Mouse (Mus musculus) hematopoietic stem cell, adult 5-6 weeks (primary cell): ENCODE results near the gene Ppp6r2. TPM values are rescaled to one million over a fixed set of nuclear protein-coding genes. Genes with fewer than 3 reads are reported as not detected.

Experiments
- ATAC-seq, 2 experiments: fragments of 125-278 bp in 1 of 2; replicated peaks in 1 of 2; 2 replicates each; pipeline ENCODE4 v1.8.0; 2016 to 2017; ENCODE audit warnings: inconsistent platforms in 2 of 2, mild to moderate bottlenecking in 2 of 2, moderate number of reproducible peaks in 2 of 2, low read depth in 1 of 2, moderate TSS enrichment in 1 of 2; ENCODE audit not compliant: low FRiP score in 2 of 2, poor library complexity in 2 of 2, severe bottlenecking in 2 of 2, insufficient read depth in 1 of 2, low TSS enrichment in 1 of 2
- total RNA-seq: library from RNA; stranded (forward); fragments of 172-1452, 232-1000 nt; gene quantifications from 2 replicates; pipeline ENCODE4 v1.2.3, GENCODE M21; 2017

Ppp6r2 gene
- total RNA-seq, result 29.1 and 53.6 TPM in 2 replicates

DNA sequence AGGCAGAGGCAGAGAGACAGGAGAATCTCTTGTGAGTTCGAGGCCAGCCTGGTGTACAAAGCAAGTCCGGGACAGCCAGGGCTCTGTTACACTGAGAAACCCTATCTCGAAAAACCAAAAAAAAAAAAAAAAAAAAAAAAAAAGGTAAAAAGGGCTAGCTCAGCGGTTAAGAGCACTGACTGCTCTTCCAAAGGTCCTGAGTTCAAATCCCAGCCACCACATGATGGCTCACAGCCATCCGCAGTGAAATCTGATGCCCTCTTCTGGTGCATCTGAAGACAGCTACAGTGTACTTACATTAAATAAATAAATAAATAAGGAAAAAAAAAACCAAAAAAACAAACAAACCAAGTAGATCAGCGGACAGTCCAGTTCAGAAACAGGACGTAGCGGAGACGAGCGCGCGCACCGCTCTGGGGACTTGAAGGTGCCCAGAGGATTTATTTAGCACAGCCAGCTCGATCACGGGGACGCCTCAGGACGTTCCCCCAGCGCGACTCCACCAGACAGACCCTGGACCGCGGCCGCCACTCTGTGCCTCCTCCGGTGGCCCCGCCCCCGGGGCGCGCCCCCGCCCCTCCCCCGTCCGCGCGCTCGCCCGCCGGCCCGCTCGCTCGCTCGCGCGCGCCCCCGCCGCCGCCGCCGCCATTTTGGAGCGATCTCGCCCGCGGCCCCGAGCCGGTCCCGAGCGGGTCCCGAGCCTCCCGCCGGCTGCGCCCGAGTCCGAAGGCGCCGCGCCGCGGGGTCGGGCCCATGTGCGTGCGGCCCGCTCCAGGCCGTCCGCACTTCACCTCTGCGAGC is at the start of gene Ppp6r2:
Gene Ppp6r2, plus strand, starts transcription at position 639 of the 801 bp plus-strand sequence.
- peak; percentile 47 to 57; a peak in 3 of 4 replicates for ATAC-seq

DNA sequence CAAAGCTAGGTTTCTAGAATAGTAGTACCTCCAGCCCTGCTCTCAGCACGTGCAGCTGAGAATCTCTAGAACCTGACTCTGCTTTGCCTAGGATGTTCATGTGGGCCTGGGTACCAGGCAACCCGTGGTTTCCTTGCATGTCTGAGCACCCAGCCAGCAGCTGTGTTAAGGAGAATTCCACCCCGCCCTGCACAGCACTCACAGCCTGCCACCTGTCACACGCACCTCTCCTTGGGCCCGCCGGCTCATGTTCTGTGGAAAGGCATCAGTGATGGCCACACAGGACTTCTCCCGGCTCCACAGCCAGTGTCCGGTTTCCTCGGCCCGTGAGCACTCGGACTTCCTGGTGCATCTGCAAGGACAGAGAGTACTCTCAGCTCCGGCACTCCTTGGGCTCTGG is 45.9 kb upstream of the Ppp6r2 start:
- no peak for ATAC-seq

DNA sequence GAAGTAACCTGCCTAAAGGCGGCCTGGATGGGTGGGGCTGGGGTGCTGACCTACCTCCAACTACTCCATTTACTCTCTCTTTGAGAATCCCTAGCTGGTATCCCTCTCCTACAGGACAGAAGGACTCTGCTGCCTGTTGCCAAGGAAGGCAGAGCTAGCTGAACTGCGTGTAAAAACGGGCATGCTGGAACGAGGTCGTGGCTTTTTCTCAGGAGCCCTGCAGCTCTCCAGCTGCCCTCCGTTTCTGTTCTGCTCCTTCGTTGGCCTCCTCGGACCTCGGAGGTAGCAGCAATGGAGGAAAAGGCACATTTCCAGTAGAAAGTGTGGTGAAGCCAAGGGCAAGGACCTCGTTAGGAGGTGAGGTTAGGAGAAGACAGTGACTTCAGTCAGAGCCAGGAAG is 42.4 kb upstream of the Ppp6r2 start:
- ATAC-seq, result no peak

GRCm38 (mm10) chr15:89169431-89169830 is 41.9 kb upstream of the Ppp6r2 start:
- no peak for ATAC-seq

GRCm38 (mm10) chr15:89170102-89170501 is 41.3 kb upstream of the Ppp6r2 start:
- ATAC-seq, result no peak

DNA sequence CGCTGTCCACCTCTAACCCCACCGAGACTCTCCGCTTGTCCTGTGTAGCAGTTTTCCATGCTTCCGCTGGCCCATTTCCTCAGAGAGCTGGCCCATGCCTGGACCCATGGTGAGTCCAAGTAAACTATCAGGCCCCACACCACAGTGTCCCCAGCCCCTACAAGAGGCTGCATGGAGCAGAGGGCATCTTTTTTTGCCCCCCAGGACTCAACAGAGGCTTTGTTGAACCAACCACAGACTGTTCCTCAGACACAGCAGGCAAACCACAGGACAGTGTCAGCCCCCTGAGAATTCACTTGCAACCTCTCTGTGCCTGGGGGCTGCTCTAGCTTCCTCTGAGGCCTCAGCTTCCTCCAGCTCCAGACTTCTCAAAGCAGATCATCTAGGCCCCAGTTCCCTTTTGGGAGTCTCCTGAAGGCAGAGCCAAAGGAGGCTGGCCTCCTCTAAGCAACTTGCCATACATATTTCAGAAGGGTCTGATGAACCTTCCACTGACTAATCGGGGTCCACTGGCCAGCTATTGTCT is 39.8 kb upstream of the Ppp6r2 start:
- ATAC-seq, result no peak

DNA sequence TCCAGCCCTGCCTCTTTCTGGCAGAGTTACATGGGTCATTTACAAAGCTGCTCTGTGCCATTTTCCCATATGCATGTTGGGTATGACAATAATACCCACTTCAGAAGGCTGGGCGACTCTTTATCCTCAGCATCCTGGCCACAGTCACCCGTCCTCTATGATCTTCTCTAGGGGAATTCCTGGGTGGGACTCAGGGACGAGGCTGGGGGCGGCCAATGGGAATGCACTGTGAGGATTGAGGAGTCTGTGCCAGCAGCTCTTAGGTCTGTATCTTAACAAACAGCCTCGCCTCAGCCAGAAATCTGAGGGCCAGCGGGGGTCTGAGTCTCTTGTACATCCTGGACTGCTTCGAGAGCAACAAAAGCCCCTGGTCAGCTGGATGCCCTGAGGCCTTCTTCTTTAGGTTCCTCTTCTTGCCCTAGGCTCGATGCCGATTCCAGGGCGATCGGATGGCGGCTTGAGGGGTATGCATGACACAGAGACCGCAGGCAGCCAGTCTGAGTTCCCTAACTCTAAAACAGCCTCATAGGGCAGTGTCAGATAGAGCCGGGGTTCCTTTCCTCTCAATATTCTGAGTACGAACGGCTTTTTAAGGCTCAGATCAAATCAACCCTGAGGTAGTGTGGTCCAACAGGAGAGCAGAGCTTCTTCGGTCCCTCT is 38.9 kb upstream of the Ppp6r2 start:
- ATAC-seq, result peak; percentile 43 to 60

DNA sequence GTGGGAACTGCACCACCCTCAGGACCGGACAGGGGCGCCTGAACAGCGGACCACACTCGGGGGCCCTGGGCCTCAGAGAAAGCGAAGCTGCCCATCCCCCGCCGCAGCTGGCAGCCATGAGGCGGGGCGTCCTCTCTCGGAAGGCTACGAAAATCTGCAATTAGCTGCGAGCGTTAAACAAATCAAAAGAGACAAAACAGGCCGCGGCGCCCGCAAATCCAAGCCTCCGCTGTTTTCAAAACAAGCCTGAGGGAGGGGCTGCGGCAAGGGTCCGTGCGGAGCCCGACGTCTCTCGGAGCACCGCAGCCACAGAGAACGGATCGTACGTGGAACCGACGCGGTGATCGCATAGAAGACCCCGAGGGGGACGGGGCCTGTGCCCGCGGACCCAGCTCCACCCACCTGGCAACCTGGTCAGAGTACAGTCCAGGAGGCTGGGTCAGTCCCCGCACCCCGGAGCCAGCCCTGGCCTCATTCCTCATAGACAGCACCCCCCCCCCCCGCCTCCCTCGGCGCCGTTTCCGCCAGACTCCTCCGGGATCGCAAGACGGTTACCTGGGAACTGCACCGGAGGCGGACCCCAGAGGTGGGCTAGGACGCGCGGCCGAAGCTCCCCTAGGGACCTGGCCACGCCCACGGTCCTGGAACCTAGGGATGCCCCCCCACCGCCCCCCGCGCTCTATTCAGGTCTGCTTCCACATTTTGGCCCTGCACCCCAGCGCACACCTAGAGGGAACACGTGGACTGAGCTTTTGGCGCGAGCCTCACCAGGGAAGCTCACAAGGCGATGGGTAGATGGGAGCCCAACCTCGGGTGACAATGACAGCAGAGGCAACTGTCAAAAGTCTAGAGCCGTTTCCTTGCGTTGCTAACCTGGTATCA is 38.1 kb upstream of the Ppp6r2 start:
- ATAC-seq, result no peak; a peak in 1 of 4 replicates

- ATAC-seq, result no peak
Observed at GRCm38 (mm10) chr15:89173906-89174214, 37.5 kb upstream of the Ppp6r2 start.

DNA sequence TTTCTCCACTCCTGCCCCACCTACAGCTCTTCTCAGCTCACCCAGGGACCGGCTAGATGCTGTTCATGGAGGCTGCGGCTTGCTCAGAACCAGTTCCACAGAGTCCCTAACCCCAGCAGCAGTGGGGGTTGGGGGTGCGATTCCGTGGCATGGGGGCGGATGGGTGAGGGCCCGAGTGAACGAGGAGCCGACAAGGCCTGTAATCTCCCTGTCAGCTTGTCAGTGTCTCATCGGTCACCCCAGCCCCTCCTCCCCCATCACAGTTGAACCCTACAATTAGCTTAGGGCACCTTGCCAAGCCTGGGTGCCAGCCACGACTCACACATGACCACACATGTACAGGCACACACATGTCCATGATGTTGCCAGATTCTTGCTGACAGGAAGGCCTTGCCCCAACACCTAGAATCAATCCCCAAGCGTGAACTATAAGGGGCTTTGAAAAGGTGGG is 36.4 kb upstream of the Ppp6r2 start:
- no peak for ATAC-seq

GRCm38 (mm10) chr15:89175411-89176155 is 35.8 kb upstream of the Ppp6r2 start:
- no peak for ATAC-seq

DNA sequence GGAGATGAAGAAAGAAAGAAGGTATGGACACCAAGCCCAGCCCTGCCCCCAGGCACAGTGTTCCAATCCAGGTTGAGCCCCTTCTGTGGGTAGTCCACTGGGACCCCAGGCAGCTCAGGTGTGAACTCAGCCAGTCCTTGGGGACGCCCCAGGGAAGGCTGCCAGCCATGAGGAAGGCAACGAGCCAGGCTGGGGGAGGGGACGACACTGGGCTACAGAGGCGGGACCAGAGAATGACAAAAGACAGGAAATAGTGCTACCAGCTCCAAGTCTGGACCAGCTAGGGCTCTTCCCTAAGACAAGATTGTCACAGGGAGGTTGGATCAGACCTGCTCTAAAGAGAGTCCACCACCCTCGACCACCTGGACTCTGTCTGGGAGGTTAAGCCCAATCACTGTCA is 34.2 kb upstream of the Ppp6r2 start:
- no peak for ATAC-seq

DNA sequence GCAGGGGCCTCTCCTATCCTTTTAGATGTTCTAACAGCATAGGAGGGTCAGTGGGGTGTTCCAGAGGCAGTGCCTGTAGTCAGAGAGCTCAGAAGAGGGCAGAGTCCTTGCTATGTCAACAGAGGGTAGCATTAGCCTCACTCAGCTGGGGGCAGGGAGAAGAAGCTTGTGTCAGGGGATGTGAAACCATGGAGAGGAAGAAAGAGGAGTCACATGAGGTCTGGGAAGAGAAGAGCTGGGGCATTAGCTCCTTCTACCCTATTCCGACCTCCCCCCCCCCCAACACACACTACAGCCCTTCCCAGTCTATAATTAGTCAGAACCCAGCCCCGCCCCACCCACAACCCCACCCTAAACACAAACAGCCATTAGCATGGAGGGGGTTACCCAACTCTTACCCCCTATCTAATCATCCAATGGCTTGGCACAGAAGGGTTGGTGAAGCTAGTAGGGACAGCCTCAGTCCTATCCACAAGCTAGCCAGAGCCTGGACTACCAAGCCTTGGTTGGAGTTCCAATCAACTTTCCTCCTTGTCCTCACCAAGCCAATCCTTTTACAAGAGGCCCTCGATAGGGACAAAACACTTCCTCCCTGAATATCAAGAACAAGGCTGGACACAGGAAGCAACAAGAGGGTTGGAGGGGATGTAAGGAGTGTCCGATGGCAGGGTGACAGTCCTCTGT is 33.6 kb upstream of the Ppp6r2 start:
- ATAC-seq, result no peak

DNA sequence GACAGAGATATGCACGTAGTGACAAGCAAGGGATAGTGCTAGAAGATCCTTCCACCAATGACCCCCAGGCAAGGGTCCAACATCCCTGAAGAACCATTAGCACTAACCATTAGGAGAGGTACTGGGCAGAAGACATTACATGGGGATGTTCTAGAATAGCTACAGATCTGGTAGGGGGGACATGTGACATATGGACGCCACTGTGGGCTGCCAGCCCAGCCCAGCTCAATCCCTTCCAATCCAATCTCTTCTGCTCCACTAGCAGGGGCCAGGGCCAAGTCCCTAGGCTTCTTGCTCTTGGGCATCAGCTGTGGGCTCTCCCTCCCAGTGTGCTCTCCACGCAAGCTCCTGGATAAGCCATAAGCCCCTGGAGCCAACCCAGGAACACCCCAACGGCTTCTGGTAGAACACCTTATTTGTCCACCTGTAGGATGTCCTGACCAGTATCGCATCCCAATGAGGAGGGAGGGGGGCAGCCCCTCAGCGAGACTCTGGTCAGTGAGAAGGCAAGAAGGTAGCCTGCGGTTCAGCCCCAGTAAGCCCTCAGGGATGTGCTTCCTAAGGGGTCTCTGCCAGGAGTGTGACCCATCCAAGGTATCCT is 33.0 kb upstream of the Ppp6r2 start:
- no peak for ATAC-seq

- no peak for ATAC-seq
Observed at GRCm38 (mm10) chr15:89178954-89179629, 32.3 kb upstream of the Ppp6r2 start.

DNA sequence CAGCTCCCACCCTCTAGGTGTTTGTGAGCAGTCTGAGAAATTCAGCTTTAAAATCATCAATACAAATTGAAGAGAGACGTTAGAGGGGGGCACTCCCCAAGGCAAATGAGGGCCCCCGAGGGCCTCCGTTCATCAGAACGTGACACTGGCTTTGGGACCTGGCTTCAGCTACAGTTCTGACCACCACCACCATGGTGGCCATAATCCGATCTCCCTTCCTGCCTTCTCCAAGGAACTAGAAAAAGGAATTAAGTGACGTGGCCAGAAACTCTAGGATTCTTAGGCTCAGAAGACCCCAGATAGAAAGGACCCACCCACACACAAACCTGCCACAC is 31.8 kb upstream of the Ppp6r2 start:
- ATAC-seq, result no peak
